Comparison of ENCODE assay signal across 23 mouse cellular contexts in genomic region chr15:102963259-102963658, GRCm38 (mm10). TPM values are rescaled to one million over a fixed set of nuclear protein-coding genes. Genes with fewer than 3 reads are reported as not detected.
A peak's percentile ranks its signal among the peaks of the same experiment; 100 is the strongest.
DNase-seq lines count a peak whose midpoint lies in the region; ATAC-seq lines count a peak whose summit lies in the region.
"Had no signal": no experiment of that assay in that cellular context is flagged by ENCODE, and none has a peak within 500 bp of the region (broad histone marks: within the 10 kb centered on the region; RNA-seq: fewer than 3 reads in every experiment).

No protein-coding gene starts in this region.

- peak overlapping the region; percentile 56 for H3K4me3 ChIP-seq in neural tube, embryonic 12.5 days
- H3K4me3 ChIP-seq: embryonic facial prominence, embryonic 12.5 days; heart, embryonic 13.5 days had no signal

- no peaks in the 10 kb centered on the region for H3K36me3 ChIP-seq in neural tube, embryonic 12.5 days
- H3K36me3 ChIP-seq: embryonic facial prominence, embryonic 12.5 days; heart, embryonic 13.5 days had no signal

- no peak for ATAC-seq in neural tube, embryonic 12.5 days (ENCODE audit: low FRiP score, low read depth)
- ATAC-seq in cerebellum, adult (ENCODE audit: insufficient number of reproducible peaks, low FRiP score, low TSS enrichment) = no peak
- ATAC-seq: CD4-positive, CD25-positive, alpha-beta regulatory T cell, adult 4 months; hindbrain, postnatal 0 days had no signal

- peaks cover 8% of the 10 kb centered on the region for H3K4me1 ChIP-seq in neural tube, embryonic 12.5 days

- H3K27me3 ChIP-seq in neural tube, embryonic 12.5 days (replicated peaks) = peaks cover 84% of the 10 kb centered on the region

- H3K9ac ChIP-seq in neural tube, embryonic 12.5 days = peak overlapping the region; percentile 64
- H3K9ac ChIP-seq: embryonic facial prominence, embryonic 12.5 days; heart, embryonic 13.5 days had no signal

- 3% methylated on average over 8 of the region's 8 CpGs for WGBS in neural tube, embryonic 12.5 days

- intact Hi-C loops in gastrocnemius, postnatal 14 days (cut with DNase I; ENCODE audit: low total_unique reads) = no loop called here

- peak overlapping the region; percentile 86 for H3K4me2 ChIP-seq in neural tube, embryonic 12.5 days (replicated peaks)
- H3K4me2 ChIP-seq: embryonic facial prominence, embryonic 12.5 days; heart, embryonic 13.5 days had no signal

- no peaks in the 10 kb centered on the region for H3K9me3 ChIP-seq in neural tube, embryonic 12.5 days
- H3K9me3 ChIP-seq: embryonic facial prominence, embryonic 12.5 days; heart, embryonic 13.5 days had no signal

- peak; percentile 56 for DNase-seq in kidney, adult 18-20 months
- DNase-seq in kidney, adult 8-10 months = no peak
- DNase-seq in gastrocnemius, postnatal 14 days = peak; percentile 30
- peak; percentile 48 for DNase-seq in kidney, postnatal 10 days
- no peak for DNase-seq in urinary bladder, postnatal 36 days (ENCODE audit: low spot score in 2 of 2)
- DNase-seq: adrenal gland, adult 8-10 months; cerebellum, adult 11 months; cerebellum, postnatal 36 days; heart, postnatal 4 days; layer of hippocampus, postnatal 36 days; left cerebral cortex, postnatal 4 days; thymus, postnatal 25 days had no signal

- peak overlapping the region; percentile 15; the same call in 1 of the 2 replicates for H3K27ac ChIP-seq in neural tube, embryonic 12.5 days
- H3K27ac ChIP-seq: embryonic facial prominence, embryonic 12.5 days; heart, embryonic 13.5 days; hindbrain, postnatal 0 days had no signal

RNA-seq across cellular contexts. Expression of gene Hoxc10, which starts 3.3 kb away (rescaled TPM):
- total RNA-seq in gastrocnemius, postnatal 14 days (2021) = 10 to 100 TPM; 47.9 to 48.0 TPM
- polyA plus RNA-seq in neural tube, embryonic 12.5 days (2016; fragmentation: Nextera tagmentation; extraction: Ambion mirVana) = 62.1 and 77.3 TPM in 2 replicates
- total RNA-seq: granulocyte monocyte progenitor cell, adult 5-6 weeks; heart, postnatal 4 days; hindbrain, postnatal 0 days; layer of hippocampus, postnatal 36 days; left cerebral cortex, postnatal 4 days; megakaryocyte-erythroid progenitor cell, adult 5-6 weeks; midbrain, postnatal 0 days had no signal
- polyA plus RNA-seq: CD4-positive, CD25-positive, alpha-beta regulatory T cell, adult 4 months; embryonic facial prominence, embryonic 12.5 days; heart, embryonic 13.5 days; hindbrain, postnatal 0 days; liver, embryonic 16.5 days; midbrain, postnatal 0 days had no signal

RNA-seq across cellular contexts. Expression of gene Hoxc5, which starts 4.0 kb away (rescaled TPM):
- 1 to 10 TPM; 1.4 to 1.8 TPM for total RNA-seq in gastrocnemius, postnatal 14 days (2021)
- polyA plus RNA-seq in neural tube, embryonic 12.5 days (2016; fragmentation: Nextera tagmentation; extraction: Ambion mirVana) = 32.1 and 35.5 TPM in 2 replicates
- total RNA-seq: granulocyte monocyte progenitor cell, adult 5-6 weeks; heart, postnatal 4 days; layer of hippocampus, postnatal 36 days; left cerebral cortex, postnatal 4 days; megakaryocyte-erythroid progenitor cell, adult 5-6 weeks had no signal
- polyA plus RNA-seq: CD4-positive, CD25-positive, alpha-beta regulatory T cell, adult 4 months; midbrain, postnatal 0 days had no signal

RNA-seq across cellular contexts. Expression of gene Hoxc11, which starts 9.0 kb away (rescaled TPM):
- total RNA-seq in gastrocnemius, postnatal 14 days (2021) = 1 to 10 TPM; 6.6 to 9.1 TPM
- polyA plus RNA-seq in neural tube, embryonic 12.5 days (2016; fragmentation: Nextera tagmentation; extraction: Ambion mirVana) = 4.3 and 5.7 TPM in 2 replicates
- total RNA-seq: adrenal gland, adult 8-10 months; granulocyte monocyte progenitor cell, adult 5-6 weeks; heart, postnatal 4 days; hindbrain, postnatal 0 days; layer of hippocampus, postnatal 36 days; left cerebral cortex, postnatal 4 days; megakaryocyte-erythroid progenitor cell, adult 5-6 weeks; midbrain, postnatal 0 days had no signal
- polyA plus RNA-seq: CD4-positive, CD25-positive, alpha-beta regulatory T cell, adult 4 months; embryonic facial prominence, embryonic 12.5 days; heart, embryonic 13.5 days; hindbrain, postnatal 0 days; liver, embryonic 16.5 days; midbrain, postnatal 0 days; testis, adult 2 months had no signal

RNA-seq across cellular contexts. Expression of gene Hoxc9, which starts 13.0 kb away (rescaled TPM):
- 1 to 10 TPM; 5.7 to 5.8 TPM for total RNA-seq in gastrocnemius, postnatal 14 days (2021)
- 45.2 and 47.4 TPM in 2 replicates for polyA plus RNA-seq in neural tube, embryonic 12.5 days (2016; fragmentation: Nextera tagmentation; extraction: Ambion mirVana)
- total RNA-seq: granulocyte monocyte progenitor cell, adult 5-6 weeks; heart, postnatal 4 days; hindbrain, postnatal 0 days; layer of hippocampus, postnatal 36 days; left cerebral cortex, postnatal 4 days; megakaryocyte-erythroid progenitor cell, adult 5-6 weeks; midbrain, postnatal 0 days had no signal
- polyA plus RNA-seq: CD4-positive, CD25-positive, alpha-beta regulatory T cell, adult 4 months; embryonic facial prominence, embryonic 12.5 days; heart, embryonic 13.5 days; hindbrain, postnatal 0 days; liver, embryonic 16.5 days; midbrain, postnatal 0 days had no signal

RNA-seq across cellular contexts. Expression of gene Hoxc12, which starts 26.7 kb away (rescaled TPM):
- total RNA-seq in gastrocnemius, postnatal 14 days (2021) = under 1 TPM in 1 of 2 experiments, not detected in 1; 0.22 TPM
- polyA plus RNA-seq in neural tube, embryonic 12.5 days (2016; fragmentation: Nextera tagmentation; extraction: Ambion mirVana) = 8.1 and 14.2 TPM in 2 replicates
- total RNA-seq: adrenal gland, adult 8-10 months; granulocyte monocyte progenitor cell, adult 5-6 weeks; heart, postnatal 4 days; hindbrain, postnatal 0 days; layer of hippocampus, postnatal 36 days; left cerebral cortex, postnatal 4 days; megakaryocyte-erythroid progenitor cell, adult 5-6 weeks; midbrain, postnatal 0 days had no signal
- polyA plus RNA-seq: CD4-positive, CD25-positive, alpha-beta regulatory T cell, adult 4 months; embryonic facial prominence, embryonic 12.5 days; heart, embryonic 13.5 days; hindbrain, postnatal 0 days; liver, embryonic 16.5 days; midbrain, postnatal 0 days; testis, adult 2 months had no signal

Comparison
In these comparisons a context has a peak if more than half of its experiments do, and no peak if none do; other contexts are left out.
1. DNase-seq: peak in kidney, adult 18-20 months (single experiment), gastrocnemius, postnatal 14 days (single experiment) and kidney, postnatal 10 days (single experiment); none in kidney, adult 8-10 months (0 of 2) and urinary bladder, postnatal 36 days (0 of 2).